Mouse (Mus musculus): ENCODE data around the gene Sdccag8.

DNA sequence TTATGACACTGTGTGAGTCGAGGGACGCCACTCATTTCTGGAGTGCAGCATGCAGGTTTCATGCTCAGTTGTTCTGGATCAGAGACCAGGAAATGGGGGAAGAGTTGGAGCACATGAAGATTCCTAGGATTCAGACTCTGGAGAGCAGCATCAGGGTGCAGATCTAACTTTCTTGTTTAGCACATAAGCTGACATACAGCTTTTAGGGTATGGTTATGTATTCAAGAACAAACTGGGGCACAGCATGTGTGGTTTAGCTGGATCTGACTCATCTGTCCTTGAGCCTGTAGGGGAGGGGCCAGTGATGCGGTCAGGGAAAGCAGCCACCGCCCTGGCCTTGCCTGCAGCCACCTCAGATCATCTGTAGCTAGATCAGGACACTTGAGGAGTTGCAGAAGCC, 12.9 kb downstream of the Sdccag8 start:
- TF ChIP-seq CTCF (IDR thresholded peaks at IDR 0.05; ENCODE audit: low read depth) (no peak), EP300 (optimal IDR thresholded peaks at IDR 0.05) (no peak)

All from stomach, postnatal 0 days (tissue).